Mouse (Mus musculus) layer of hippocampus, postnatal 14 days (tissue): Measurements from ENCODE around the gene Ralgps2. TPM values are rescaled to one million over a fixed set of nuclear protein-coding genes. Genes with fewer than 3 reads are reported as not detected.

ENCODE experiments used
- DNase-seq, 2 experiments: peaks; one replicate each; pipeline ENCODE4 v3.0.0; 2021 to 2022; ENCODE audit warnings: low spot score in 2 of 2, mixed read lengths in 1 of 2
- long read RNA-seq, 2 experiments: library from polyadenylated mRNA; stranded (forward); transcript quantifications; one replicate each; pipeline ENCODE4 v2.0.0; 2021
- total RNA-seq, 2 experiments: library from RNA; stranded (reverse); gene quantifications; 2 replicates each; pipeline ENCODE4 v1.2.3; 2021

The Ralgps2 gene
- total RNA-seq, result 10 to 100 TPM; 79.0 to 96.0 TPM
- long read RNA-seq, experiment 1, full-length matches to known transcripts, result 17 of 29 reads
- long read RNA-seq, experiment 1, partial matches to known transcripts, result 0 of 29 reads
- long read RNA-seq, experiment 1, other reads (novel, unspliced or antisense), result 12 of 29 reads
- long read RNA-seq, experiment 2, full-length matches to known transcripts, result 15 of 29 reads
- long read RNA-seq, experiment 2, partial matches to known transcripts, result 5 of 29 reads
- long read RNA-seq, experiment 2, other reads (novel, unspliced or antisense), result 9 of 29 reads

- peak; percentile 61 to 73 for DNase-seq
These were observed at the start of gene Ralgps2 for GRCm38 (mm10) chr1:156939251-156940141. Gene Ralgps2 (minus strand): TSS chr1:156939626.

DNA sequence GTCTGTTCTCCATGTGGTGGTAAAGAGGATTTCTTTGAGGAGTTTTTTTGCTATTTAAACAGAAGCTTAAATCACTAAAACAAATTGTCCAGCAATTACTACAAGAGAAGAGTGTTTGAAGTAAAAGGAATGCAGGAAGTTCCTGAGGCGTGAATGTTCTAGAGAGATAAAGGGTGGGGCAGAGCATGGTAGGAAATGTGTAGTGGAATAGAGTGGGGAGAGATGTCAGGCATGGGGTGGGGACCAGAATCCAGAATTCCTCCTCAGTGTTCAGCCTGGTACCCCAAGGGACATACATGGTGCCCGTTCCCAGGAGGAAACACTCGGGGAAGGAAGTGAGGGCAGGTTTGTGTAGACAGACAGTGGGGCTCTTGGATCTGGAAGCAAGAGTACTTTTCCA, 48.1 kb upstream of the Ralgps2 start:
- DNase-seq, result no peak

DNA sequence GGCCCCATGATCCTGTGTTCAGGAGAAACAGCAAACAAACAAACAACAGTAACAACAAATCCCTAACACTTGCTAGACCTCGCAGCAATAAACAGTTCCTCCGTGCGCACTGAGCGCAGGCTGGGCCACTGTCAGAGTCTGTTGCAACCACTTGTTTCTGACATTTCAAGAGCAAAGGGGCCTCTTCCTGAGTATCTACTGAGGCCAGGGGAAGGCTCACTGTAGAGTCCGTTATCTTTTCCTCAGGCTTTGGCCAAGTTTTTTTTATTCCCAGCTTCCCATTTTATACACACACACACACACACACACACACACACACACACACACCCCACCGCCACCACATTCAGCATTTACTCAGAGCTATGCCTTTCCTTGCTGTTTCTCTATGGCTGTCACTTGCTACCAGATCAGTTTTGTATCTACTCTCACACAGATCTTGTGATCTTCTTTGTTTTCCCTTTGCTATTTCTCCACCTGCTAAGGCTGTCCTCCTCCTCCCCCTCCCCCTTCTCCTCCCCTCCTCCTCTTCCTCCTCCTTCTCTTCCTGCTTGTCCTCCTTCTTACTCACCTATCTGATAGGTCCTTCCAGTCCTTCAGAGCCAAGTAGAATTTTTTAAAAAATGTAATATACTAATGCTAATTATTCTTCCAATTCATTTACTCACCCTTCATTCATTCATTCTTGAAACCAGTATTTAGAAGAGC, 47.4 kb upstream of the Ralgps2 start:
- DNase-seq, result no peak

- DNase-seq, result no peak
These were observed 46.5 kb upstream of the Ralgps2 start for GRCm38 (mm10) chr1:156985657-156986640.

DNA sequence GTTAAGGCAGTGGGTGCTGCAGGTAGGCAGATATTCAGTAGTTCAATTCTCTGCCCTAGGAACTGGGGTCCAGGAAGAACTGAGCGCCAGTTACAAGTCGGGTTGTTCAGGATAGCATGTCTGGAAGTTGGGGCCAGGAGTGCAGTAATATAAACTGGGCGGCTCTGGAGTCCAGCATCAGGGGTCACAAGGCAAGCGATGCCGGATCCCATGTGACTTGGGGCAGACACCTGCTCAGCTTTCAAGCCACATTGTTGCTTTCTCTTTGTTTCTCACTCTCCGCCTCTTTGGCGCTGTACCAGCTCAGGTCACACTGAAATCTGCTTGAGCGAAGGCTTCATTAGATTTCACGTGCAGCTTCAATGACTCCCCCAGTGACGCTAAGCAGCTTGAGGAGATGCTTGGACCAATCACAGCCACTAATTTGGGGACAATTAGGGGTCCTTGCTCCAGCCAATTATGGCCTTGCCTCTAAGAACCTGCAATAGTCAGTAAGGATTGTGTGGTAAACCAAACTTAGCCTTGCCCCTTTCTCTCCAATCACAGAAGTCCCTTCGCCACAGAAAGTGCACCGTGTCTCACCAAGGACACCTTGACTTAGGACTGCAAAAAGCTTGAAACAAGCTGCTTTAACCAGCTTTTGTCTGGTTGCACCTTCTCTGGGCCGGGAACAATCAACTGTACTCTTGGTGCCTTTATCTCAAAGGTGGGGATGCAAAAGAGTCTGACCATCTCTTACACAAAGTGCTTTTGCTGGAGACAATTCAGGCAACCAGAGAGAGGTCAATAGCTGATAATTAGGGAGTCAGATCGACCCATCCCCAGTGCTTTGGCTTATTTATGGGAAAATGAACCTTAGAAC, 43.8 kb upstream of the Ralgps2 start:
- DNase-seq, result no peak

DNA sequence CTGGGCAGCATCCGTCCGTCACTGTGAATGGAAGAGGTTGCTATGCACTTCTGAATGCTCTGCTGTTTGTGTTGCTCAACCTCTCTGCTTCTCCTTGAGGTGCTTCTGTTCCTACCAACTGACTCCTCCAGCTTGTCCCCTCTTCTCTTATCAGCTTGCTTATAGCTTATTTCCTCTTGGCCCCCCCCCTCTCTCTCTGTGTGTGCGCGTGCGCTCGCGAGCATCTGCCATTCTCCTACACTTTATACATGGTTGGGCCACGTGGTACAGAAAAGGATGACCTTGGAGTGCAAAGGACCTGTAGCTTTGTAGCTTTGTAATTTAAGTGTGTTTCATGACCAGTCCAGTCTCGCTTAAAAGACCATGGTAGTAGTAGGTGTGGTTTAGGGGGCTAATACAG, 42.5 kb upstream of the Ralgps2 start:
- no peak for DNase-seq

GRCm38 (mm10) chr1:156979722-156980121, 40.3 kb upstream of the Ralgps2 start:
- no peak for DNase-seq

DNA sequence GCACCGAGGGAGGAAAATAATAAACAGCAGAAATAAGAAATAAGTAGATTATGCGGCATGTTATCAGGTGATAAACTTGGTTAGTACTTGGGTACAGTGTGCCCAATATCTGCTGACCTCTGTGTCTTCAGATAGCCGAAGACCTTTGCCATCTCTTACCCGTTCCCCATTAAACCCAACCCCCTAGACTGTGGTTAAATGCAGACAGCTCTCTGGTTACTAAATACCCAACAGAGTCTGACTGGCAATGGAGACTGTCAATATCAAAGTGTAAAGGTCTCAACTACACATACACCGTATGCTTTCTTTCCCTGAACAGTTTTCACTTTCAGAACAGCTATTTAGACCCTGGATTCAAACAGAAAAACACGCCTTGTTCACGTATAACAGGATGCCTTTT, 39.2 kb upstream of the Ralgps2 start:
- no peak for DNase-seq

DNA sequence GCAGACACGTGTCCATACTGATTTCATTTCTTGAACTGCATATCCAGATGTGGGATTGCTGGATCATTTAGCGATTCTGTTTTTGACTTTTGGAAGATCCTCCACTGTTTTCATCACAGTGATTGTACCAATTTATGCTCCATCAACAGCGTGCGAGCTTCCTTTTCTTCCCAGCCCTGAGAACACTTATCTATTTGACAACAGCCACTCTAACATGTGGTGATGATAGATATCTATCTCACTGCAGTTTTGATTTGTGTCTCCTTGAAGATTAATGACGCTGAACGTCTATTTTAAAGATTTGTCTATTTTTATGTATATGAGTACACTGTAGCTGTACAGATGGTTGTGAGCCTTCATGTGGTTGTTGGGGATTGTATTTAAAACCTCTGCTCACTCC, 34.4 kb upstream of the Ralgps2 start:
- no peak for DNase-seq

DNA sequence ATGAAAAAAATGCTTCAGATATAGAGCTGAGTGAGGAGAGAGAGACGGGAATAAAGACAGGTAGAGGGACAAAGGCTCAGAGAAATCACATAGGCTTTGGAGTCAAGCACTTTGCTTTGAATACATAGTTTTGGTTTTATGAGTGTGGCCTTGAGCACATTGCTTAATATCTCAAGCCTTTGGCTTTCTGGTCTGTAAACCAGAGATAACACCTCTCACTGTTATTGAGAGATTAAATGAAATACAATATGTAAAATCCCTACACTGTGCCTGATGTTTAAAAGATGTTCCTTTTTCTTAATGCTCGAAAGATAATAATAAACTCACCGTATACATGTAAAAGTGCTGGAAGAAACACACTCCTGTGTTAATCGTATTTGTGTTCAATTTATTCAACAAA, 33.0 kb upstream of the Ralgps2 start:
- no peak for DNase-seq

DNA sequence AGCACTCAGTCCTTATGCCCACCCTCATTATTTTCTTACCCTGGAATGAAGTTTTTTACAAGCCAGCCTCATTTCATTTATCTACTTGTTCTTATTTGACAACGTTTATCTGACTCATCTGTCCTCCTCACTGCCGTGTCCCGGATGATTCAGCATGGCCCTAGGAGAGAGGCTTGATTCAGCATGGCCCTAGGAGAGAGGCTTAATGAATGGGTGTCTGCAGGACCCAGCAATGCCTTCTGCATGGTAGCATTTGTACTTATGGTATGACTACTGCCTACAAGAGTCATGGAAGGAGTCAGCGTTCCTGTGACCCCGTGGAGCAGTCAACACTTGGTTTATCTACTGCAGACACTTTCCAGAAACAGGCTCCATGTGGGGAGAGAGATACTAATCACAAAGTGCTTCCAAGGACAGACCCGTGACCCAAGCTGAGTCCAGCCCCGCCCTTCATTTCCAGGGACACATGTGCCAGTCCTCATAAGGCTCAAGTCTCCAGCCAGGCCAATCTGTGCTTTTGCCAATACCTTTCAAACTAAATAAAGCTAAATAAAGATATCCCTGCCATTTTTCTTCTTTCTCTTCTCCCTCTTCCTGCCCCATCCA, 31.9 kb upstream of the Ralgps2 start:
- no peak for DNase-seq

GRCm38 (mm10) chr1:156970641-156971040, 31.2 kb upstream of the Ralgps2 start:
- no peak for DNase-seq

- no peak for DNase-seq
These were observed 28.7 kb upstream of the Ralgps2 start for GRCm38 (mm10) chr1:156968107-156968506.

DNA sequence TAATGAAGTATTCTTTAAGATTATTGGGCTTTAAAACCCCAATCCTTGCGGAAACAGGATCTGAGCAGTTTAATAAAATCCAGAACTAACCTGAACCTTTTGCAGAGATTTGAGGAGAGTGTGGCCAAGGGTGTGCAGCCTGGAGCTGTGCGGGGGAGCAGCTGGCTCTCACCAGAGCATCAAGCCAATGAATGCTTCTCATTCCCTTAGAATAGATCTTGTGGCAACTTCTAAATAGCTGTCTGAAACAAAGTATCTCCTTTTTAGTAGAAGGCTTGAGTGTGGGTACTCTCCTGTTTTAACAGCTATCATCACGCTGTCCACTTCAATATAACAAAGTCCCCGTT, 25.1 kb upstream of the Ralgps2 start:
- no peak for DNase-seq

GRCm38 (mm10) chr1:156963871-156964585, 24.6 kb upstream of the Ralgps2 start:
- DNase-seq, result no peak

- no peak for DNase-seq
These were observed 22.2 kb upstream of the Ralgps2 start for GRCm38 (mm10) chr1:156961481-156962265.

GRCm38 (mm10) chr1:156959004-156959403, 19.6 kb upstream of the Ralgps2 start:
- no peak for DNase-seq

GRCm38 (mm10) chr1:156957360-156957759, 17.9 kb upstream of the Ralgps2 start:
- no peak for DNase-seq
